Mouse (Mus musculus) cerebellum, postnatal 25 days (tissue): ENCODE data around the gene Armc10.
"Not testable (repeated sequence)": the region's sequence is repeated elsewhere in the genome, so short reads cannot be mapped to it uniquely, and the experiment has no call there.

Source experiments
- DNase-seq, 2 experiments: peaks; one replicate each; pipeline ENCODE4 v3.0.0; 2021; ENCODE audit warnings: mixed read lengths in 2 of 2

Gene Armc10

DNA sequence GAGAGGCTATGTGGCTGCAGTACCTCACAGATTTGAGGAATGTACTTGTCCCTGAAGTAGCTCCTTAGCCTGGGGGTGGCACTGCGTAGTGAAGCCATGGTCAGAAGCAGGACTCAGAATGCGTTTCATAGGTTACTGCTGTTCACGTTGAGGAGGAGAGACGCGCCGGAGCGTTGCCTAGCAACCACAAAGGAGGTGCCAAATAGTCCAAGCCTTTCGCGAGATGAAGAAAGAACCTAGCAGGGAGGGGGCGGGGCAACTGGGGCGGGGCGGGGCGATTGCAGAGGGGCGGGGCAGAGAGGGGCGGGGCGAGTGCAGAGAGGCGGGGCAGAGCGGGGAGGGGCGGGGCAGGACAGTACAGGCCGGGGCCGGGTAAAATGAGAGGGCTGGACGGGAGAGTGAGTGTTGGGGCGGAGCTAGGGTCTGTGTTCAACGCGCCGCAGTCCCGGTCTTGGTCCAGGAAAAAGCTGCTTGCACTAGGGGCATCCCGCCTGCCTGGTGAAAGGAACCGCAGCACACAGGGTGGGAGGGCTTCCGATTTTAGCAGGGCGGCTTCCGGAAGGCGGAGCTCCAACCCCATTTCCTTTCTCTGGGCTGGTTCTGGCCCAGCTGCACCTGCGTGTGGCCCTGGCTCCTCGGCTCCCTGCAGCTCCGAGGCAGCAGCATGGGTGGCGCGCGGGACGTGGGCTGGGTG is at the start of gene Armc10, which contains the start of gene Fbxl13:
Gene Armc10 (plus strand): TSS at position 375 of the 694 bp plus-strand sequence.
Gene Fbxl13 (minus strand): TSS at position 196 of the 694 bp plus-strand sequence.
- peak; percentile 79 to 87 for DNase-seq

DNA sequence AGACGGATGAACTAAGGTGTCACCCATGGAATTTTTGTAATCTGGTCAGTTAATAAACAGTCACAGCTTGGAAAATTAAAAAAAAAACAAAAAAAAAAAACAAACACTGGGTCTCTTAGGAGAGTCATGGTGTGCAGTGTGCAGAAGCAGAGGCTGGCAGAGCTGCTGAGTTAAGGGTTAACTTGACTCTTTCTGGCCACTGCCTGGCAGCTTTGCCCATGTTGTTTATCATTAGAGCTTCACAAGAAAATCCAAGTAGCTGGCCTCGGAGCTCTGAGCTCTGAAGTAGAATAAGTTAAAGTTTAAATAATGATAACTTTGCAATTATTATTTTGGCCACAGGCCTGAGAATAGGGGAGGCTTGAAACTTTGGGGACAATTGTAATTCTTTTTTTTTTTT is 46.1 kb upstream of the Armc10 start:
- DNase-seq = not testable (repeated sequence)

DNA sequence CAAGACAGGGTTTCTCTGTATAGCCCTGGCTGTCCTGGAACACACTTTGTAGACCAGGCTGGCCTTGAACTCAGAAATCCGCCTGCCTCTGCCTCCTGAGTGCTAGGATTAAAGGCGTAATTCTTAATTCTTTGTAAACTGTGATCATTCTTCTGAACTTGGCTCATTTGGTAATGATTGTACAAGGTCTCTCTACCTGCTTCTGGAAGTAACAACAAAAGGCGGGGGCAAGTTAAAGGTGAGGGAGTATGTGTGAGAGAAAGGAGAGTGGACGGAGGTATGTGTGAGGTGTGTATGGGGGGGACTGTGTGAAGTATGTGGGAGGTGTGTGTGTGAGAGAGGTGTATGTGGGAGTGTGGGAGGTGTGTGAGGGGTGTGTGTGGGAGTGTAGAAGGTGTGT is 45.7 kb upstream of the Armc10 start:
- DNase-seq = no peak

DNA sequence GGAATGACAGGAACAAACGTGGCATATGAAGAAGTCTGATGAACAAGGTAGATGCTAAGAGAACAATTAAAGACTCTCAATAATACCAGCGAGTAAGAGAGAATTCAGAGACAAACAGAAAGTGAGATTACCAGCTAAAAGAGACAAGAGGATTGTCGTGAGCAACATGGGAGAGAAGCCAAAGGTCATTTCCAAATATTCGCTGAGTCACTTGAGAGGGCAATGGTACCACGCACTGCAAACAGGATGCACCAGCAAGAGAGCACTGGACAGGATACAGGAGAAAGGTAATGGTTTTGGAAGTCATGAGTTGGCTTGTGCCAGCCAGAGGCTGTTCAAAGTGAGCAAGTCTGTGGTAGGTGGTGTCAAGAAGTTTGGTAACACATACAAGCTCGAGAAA is 39.7 kb upstream of the Armc10 start:
- no peak for DNase-seq

DNA sequence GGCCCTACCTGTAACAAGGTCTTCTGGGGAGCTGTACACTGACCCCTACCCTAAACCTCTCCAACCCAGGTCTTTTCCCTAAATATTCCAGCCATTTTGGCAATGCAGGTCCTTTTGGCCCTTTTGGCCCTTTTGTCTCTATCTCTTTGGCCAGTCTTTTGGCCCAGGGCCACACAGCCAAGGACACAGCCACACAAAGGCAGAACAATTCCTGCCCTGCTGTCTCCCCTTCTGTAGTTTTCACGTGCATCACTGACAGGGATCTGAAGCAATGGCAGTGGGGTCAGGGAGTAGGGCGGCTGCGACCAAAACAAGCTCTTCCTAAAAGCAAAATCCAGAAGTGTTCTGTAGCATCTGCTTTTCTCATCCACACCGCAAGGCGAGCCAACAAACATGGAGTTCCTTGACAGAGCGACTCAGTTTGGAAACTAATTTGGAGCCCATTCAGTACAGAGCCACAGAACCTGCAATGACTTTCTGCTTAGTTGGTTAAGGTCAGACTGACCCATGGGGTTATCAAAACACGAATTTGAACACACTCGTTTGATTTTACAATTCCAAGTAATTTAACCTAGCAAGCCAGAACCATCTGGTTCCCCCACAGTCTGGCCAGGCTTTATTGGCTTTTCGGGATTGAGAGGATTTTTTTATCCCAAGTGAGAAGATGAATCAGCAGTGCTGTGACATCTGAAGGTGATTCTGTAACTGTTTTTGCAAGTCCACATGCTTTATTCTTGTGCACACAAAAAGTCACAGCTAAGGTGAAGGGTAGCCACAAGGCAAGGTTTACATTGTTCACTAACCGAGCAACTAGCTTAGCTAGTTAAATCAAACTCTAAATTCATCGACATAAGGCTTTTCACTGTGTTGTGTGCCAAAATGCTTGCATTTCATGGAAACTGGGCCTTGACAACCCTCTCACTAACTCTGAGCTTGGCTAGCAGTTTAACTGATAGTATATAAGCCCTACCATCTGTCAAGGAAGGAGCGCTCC is 37.0 kb upstream of the Armc10 start:
- DNase-seq = peak; percentile 36 to 54

DNA sequence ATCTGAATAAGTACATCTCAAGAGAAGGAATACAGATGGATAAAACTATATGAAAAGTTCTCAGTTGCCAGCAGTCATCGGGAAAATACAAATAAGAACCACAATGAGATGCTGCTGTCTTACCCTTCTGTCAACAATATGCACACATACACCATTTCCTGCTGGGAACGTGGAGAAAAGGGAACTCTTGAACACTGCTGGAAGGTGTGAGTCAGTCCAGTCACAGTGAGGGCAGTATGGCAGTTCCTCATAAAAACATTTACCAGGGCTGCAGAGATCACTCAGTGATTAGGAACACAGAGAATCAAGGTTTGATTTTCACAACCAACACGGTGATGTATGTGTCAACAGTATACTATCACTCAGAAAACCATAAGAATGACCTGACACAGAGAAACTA is 34.6 kb upstream of the Armc10 start:
- no peak for DNase-seq

DNA sequence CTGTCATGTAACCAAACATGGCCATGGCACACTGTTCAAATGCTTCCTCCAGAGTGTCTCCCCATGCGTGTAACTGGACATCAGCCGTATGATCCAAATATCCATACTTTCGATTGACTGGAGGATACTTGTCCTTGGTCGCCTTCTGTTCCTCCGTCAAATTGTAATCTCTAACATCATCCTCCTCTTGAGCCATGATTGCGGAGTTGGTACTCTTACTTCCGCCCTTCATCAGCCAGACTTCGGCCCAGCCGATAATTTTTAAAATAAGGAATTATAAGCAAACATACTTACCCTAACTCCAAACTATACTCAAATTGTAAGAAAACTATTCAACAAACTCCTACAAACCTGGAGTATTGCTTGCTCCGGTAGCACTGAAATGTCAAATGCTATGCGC is 31.3 kb upstream of the Armc10 start:
- not testable (repeated sequence) for DNase-seq

DNA sequence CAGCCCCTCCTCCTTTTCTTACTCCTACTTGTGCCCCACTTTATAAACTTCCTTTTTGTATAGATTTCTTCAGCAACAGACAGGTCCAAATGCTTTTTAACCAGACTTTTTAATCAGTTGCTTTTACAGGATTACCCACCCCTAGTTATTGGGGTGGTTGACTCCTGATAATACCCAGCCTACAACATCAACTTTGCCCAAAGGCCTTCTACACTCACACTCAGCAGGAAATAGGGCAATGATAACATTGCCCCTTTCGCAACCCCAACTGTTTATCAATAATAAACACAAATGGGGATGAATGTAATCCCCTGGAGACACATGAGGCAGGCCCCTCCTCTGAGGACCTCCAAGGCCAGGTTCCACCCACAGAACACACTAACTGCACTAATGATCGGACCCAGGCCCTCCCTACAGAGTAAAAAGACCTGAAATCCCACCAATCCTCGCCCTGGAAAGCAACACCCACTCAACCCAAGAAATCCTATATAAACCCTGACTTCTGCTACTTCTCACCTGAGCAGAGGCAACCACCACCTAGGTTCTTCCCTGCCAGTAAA is 29.1 kb upstream of the Armc10 start:
- no peak for DNase-seq

DNA sequence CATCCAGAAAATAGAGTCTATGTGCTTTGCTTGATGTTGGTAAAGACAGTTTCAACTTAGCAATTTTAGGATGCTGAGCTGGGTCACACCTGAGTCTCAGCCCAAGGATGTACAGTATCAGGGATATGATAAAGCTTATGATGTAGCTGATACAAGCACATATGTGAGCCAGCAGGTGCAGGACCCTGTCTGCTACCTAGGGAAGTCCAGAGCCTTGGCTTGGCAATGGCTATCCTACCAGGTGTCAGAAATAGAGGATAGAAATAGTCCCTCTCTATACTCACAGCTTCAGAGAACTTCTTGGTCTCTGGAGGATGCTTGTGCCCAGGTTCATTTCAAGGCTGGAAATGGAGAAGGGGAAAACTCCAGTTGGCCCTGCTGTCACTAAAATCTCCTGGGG is 19.7 kb upstream of the Armc10 start:
- no peak for DNase-seq

DNA sequence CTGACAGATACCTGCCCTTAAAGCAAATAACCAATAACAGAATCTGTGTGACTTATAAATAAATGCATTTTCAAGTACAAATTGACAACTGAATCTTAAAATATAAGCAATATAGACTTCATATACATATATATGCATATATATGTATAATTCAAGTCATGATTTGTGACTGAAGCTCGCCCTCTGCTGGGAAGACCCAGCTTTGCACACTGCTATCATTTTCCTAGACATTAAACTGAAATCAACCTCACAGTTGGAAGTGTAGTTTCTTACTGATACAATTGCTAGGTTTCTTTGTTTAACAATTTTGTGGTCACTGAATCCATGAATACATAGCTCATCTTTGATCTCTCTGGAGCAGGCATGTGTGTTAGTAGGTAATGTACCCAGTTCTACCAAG is 4.7 kb upstream of the Armc10 start:
- peak; percentile 62 to 77 for DNase-seq

DNA sequence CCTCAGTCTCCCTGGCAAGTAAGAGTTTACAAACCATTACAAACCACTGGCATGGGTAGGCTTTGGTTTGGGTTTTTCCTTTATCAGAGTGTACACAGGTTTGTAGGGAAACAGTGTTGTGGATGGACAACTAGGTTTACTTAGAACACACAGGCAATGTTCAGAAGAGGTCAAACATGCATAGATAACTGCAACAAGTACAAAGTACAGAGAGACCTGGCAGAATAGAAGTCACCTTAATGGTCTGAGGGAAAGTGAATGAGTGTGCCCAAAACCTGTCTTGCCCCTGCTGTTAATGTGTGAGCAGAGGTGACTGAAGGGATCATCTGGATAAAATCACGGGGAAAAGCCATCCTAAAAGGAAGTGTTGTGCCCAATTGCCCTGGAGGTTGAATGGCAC is 2.0 kb upstream of the Armc10 start:
- no peak for DNase-seq

DNA sequence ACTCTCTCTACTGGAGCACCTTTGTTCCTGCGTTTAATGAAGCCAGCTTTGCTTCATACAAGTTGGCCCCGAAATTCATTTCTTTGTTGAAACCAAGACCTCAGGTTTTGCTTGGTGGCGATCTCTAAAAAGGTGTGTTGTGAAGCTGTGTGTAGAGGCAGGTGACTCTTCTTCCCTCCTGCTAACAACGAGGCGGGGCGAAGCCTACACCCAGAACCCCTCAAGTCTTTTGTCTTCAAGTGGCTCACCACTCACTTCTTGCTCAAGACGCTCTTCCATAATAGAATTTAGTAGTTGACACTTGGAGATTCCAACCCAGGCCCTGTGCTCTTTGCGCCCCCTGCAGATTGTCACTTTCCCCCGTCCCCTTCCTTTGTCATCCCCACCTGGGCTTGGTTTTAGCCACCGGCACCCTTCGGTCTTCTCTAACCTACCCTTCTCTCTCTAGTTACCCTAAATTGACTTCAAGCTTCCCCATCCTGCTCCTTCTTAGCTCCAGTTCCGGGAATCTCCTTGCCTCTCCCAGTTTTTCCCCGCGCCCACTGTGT is 648 bp upstream of the Armc10 start:
- DNase-seq = no peak

DNA sequence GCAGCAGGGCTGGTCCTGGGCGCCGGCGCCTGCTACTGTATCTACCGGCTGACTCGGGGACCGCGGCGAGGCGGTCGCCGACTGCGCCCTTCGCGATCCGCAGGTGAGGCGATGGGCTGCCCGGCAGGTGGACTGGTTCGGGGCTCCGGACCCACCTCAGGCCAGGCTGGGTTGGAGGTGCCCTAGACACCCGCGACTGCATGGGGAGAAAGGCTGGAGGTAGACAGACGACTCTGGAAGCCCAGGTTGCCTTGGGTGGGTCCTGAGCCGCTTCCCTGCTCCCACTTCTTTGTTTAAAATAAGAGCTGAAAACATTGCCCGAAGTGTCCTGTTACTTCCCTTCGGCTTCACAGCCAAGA is 499 bp downstream of the Armc10 start:
- DNase-seq = no peak

DNA sequence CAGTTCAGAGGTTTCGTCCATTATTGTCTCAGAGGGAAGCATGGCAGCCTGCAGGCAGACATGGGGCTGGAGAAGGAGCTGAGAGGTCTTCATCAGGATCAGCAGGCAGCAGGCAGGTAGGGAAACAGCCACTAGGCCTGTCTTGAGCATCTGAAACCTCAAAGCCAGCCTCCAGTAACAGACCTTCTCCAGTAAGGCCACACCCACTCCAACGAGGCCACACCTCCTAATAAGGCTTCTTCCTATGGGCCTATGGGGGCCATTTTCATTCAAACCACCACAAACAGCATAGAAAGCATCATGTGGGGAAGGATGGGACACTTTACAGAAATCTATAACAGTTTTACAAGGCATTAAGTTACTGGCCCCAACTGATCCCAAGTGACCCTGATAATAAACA is 5.1 kb downstream of the Armc10 start:
- no peak for DNase-seq

DNA sequence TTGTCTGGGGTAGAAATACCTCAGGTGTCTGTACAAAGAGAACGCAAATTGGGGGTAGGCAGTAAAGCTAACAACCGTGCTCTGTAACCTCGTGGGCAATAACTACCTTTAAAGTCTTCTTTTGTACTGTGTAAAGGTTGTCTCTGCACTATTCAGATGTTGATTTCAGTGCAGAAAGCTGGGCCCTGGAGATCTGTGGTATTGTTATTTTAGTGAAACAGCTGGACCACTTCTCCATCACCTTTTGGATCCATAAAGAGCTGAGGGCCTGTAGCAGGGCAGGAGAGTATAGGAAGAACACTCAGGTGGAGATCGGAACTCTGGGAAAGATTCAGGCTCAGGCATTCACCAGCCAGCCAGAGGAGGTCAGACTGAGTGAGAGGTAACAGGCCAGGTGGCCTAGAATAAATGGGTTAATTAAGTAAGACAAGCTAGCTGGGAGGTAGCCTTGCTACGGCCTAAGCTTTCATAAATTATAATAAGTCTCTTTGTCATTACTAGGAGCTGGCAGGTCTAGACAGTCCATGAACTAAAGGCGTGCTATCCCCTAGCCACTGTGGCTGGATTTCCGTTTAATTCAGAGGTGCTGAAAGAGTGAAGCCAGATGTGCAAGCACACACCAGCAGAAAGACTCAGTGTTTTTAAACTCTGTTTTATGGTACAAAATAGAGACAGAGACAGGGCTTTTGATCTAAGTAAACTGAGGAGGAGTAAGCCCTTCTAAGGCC is 6.4 kb downstream of the Armc10 start:
- DNase-seq = no peak

DNA sequence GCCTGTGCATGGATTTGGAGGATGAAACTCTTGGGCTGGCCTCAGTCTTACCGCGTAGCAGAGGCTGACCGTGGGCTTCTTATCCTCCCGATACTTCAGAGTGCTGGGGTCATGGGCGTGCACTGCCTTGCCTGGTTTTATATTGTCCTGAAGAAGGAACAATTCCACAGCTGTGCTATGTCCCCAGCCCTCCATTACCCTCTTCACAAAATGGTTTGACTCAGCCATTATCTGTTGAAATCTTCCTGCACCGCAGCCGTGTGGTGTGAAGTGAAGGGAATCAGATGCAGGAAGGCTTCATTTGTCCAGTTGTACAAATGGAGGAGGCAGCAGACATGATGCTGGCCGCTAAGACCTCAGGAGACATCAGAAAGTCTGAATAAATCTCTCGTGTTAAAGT is 11.3 kb downstream of the Armc10 start:
- DNase-seq = no peak

DNA sequence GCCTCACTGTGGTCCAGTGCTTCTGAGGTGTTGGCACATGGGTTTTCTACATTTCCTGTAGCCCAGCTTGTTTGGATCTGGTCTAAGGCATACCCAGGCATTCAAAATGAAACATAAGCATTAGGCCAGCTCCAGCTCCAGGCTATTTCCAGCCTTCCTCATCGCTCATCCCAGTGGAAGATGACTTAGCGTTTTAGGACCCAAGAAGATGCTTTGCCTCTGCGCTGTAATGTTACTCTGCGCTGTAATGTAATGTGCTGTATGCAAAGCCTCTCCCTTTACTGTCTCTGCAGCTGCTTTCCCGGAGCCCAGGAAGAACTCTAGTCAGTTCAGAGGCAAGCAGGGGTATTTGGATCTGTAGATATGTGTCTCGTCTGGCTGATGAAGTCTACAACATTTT is 12.4 kb downstream of the Armc10 start:
- no peak for DNase-seq

DNA sequence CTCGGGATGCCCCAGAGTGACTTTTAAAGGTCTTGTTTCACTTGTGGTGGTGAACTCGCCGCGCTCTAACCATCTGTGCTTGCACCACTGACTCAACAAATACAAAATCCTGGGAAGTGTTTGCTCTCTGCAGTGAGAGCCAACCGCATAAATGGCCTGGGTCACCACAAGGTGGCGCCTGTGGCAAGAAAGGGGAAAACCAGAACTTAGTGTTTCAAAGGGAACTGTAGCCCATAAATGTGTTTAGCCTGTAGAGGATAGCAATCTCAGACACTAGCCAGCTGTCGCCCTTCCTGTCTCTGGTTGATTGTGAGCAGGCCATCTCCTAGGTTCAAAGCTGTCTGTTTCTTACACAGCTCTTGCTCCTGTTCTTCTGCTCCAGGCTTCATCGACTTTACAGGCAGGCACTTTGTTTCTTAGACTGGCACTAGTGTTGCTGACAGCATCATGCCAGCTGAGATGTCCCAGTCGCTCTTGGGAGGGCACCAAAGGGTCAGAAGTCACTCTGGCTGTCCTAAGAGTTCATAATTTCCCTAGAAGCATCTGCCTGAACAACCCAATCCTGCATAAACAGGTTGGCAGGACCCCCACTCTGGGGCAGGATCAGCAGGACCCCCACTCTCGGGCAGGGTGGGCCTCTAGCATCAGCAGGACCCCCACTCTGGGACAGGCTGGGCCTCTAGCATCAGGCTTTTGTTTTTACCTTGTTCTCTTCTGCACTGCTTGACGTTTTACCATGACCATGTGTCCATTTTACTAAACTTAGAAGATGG is 13.2 kb downstream of the Armc10 start:
- peak; percentile 72 to 88 for DNase-seq

DNA sequence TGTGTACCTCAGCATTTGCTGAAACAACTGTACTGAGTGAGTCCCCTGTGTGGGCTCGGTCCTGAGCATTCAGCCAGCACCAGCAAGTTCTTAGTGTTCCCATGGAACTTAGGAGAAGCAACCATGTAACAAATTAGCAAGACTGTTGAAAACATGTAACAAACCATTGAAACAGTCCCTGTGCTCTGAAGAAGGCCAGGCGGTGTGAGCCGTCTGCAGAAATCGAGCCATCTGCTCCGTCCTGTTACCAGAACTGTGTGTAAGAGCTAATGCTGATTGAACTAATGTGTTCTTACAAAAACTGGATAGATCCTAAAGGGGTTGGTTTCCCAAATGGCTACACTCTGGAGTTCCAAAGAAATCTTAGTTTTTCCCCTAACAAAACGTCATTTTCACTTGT is 15.2 kb downstream of the Armc10 start:
- no peak for DNase-seq

DNA sequence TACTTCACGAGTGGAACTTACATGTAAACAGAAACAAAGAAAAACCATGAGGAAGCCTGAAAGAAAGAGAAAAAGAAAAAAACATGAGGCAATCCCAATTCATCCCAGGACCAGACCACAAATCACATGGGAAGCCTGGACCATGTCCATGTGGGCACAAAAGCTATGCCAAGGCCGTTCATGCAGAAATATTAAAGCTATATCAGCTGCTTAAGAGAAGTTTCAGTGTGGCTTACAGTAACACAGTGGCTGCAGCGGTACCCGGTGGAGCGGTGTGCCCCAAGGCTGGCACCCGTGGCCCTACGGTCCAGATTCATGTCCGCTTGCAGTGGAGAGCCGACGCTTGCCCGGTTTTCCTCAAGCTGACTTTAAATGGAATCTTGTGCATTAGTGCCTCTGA is 17.5 kb downstream of the Armc10 start:
- no peak for DNase-seq

DNA sequence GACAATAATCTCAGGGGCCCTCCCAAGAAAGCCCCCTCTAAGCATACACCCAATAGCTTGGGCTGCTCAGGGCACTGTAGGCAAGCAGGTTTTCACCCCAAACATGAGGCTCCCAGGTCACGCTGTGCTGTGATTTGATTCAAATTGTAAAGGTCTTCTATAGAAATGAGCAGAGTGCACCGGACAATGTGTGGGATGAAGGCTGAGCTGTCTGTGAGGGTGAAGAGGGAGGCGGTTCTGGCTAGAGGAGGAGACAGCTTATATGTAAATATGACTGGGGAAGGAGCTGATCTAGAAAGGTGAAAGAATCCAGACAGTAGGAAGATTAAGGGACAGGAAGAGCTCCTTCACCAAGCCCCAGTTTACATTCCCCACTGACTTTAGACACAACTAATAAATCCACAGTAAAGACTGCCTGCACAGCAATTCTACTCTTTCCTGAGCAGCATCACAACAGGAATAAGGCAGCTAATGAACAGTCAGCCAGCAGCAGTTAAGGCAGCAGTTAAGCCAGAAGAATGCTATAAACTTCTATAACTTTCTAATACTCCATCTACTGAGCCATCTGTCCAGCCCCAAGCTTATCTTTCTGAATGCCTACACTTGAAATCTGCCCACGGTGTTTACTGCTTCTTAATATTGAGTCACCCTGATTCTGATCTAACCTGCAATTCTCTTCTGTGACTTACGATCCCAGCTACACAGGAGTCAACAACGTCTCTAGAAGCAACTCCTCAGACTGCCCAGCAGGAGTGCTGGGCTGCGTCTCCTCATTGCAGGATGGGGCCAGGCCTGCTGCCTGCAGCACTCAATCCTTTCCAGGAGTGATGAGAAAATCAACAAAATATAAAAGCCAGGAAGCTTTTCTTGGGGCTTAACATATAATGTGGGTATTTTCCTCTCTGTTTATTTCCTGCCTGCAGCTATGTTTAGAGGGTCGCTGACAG is 21.9 kb downstream of the Armc10 start:
- DNase-seq = no peak
